Mouse (Mus musculus): Measurements from ENCODE around the gene Adra2b.

DNA sequence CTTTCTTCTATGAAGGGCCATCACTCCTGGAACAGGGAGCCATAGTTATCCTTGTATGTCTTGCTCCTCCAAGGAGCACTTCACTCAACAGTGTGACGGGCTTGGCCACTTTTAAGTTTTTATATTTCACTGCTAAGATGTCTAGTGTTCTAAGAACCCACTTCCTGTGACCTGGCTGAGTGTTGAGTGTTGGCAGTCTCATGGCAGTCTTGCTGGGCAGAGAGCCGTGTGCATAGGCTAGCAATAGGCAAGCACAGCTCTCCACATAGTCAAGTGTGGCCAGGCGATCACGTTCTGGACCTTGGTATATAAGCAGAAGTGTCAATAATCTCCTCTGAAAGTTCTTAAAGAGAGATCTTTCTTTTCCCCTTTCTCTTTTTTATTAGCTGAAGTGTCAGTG lies 44.9 kb upstream of the Adra2b start:
- no peak for TF ChIP-seq CTCF (IDR thresholded peaks at IDR 0.05; ENCODE audit: low read depth)
- no peak for TF ChIP-seq EP300 (optimal IDR thresholded peaks at IDR 0.05)
